Mouse (Mus musculus): ENCODE measurements around the gene Kcnh2. TPM values are rescaled to one million over a fixed set of nuclear protein-coding genes. Genes with fewer than 3 reads are reported as not detected.

Kcnh2 gene
- polyA plus RNA-seq, 1 experiment from 2014 or later, result 12.8 TPM

DNA sequence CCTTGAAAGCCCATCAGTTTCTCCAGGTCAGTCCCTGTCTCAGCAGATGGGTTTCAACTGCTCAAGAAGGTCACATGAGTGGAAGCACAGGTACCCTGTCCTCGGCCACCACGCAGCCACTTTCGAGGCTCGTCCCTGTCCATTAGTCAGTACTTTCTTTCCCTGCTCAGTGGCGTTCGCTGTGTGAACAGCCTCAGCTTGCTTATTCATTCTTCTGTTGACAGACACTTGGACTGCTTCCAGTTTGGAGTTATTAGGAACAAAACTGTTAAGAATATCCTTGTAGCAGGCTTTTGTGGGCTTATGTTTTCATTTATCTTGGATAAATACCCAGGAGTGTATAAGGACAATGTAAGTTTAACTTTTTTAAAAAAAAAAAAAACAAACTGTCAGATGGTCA, 22.8 kb upstream of the Kcnh2 start:
- WGBS, result 55% methylated on average over 6 of the region's 6 CpGs
- no peak for ATAC-seq (ENCODE audit: low FRiP score)
- Histone ChIP-seq H3K36me3 (no peaks in the 10 kb centered on the region), H3K27ac (no peak overlapping the region), H3K4me1 (replicated peaks) (peaks cover 4% of the 10 kb centered on the region; the same call in 1 of the 2 replicates), H3K9ac (no peak overlapping the region), H3K4me2 (no peak overlapping the region), H3K9me3 (no peaks in the 10 kb centered on the region), H3K4me3 (no peak overlapping the region), H3K27me3 (no peaks in the 10 kb centered on the region)

DNA sequence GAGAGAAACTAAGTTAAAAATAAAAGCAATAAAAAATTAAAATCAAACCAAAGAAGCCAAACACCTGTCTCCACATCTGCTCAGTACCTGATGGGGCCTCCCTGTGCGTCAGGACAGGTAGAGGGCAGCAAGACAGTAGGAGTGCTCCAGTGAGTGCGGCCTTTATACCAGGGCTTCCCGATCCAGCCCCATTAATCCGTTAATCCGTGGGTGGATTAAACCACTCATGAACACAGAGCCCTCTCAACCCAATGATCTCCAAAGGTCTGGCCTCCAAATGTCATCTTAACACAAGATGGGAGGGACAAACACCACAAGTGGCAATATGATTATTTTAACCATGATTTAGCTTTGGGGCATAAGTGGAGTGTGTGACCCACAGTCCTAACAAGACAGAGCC, 22.4 kb upstream of the Kcnh2 start:
- ATAC-seq (ENCODE audit: low FRiP score), result no peak
- WGBS, result 80% methylated on average over 5 of the region's 5 CpGs

DNA sequence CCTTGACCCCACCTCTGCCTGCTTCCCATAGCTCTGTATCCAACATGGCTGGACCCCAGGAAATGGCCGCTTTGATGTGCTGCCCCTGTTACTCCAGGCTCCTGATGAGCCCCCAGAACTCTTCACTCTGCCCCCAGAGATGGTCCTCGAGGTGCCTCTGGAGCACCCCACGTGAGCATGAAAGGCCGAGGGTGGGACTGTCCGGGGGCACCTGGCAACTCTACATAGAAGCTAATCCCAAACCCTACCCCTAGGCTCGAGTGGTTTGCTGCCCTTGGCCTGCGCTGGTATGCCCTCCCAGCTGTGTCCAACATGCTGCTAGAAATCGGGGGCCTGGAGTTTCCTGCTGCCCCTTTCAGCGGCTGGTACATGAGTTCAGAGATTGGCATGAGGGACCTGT, 18.4 kb upstream of the Kcnh2 start:
- no peak overlapping the region for H3K4me3 ChIP-seq
- no peaks in the 10 kb centered on the region for H3K36me3 ChIP-seq
- H3K4me2 ChIP-seq, result no peak overlapping the region
- peaks cover 4% of the 10 kb centered on the region; the same call in 1 of the 2 replicates for H3K4me1 ChIP-seq (replicated peaks)
- no peak for ATAC-seq (ENCODE audit: low FRiP score)
- 80% methylated on average over 9 of the region's 9 CpGs for WGBS
- H3K9ac ChIP-seq, result no peak overlapping the region
- H3K9me3 ChIP-seq, result no peaks in the 10 kb centered on the region
- H3K27me3 ChIP-seq, result no peaks in the 10 kb centered on the region
- H3K27ac ChIP-seq, result no peak overlapping the region

More for the DNA sequence above, 22.4 kb upstream of the Kcnh2 start:
- Histone ChIP-seq H3K27me3 (no peaks in the 10 kb centered on the region), H3K27ac (no peak overlapping the region), H3K4me1 (replicated peaks) (peaks cover 4% of the 10 kb centered on the region; the same call in 1 of the 2 replicates), H3K36me3 (no peaks in the 10 kb centered on the region), H3K9ac (no peak overlapping the region), H3K9me3 (no peaks in the 10 kb centered on the region), H3K4me2 (no peak overlapping the region), H3K4me3 (no peak overlapping the region)

DNA sequence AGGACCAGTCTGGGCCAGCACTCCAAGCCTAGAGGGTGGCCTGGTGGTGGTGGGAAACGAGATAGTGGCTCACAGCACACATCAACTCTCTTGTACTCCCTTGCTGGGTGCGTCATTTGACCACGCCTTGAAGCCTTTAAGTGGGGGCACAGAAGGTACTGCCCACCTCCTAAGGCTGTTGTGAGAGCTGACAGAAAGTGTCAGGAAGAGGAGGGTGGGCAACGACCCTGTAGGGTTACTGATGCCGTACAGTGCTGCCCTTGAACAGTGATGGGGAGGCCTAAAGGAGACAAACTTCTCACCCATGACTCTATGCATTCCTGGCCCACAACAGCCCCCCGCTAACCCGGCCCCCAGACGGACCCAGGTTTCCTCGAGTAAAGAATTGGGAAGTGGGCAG, 15.0 kb upstream of the Kcnh2 start:
- Histone ChIP-seq H3K9me3 (no peaks in the 10 kb centered on the region), H3K4me2 (no peak overlapping the region), H3K9ac (no peak overlapping the region), H3K4me3 (no peak overlapping the region), H3K27me3 (no peaks in the 10 kb centered on the region), H3K27ac (no peak overlapping the region), H3K4me1 (replicated peaks) (no peaks in the 10 kb centered on the region; the same call in 1 of the 2 replicates), H3K36me3 (no peaks in the 10 kb centered on the region)
- 86% methylated on average over 9 of the region's 9 CpGs for WGBS
- ATAC-seq (ENCODE audit: low FRiP score), result no peak

DNA sequence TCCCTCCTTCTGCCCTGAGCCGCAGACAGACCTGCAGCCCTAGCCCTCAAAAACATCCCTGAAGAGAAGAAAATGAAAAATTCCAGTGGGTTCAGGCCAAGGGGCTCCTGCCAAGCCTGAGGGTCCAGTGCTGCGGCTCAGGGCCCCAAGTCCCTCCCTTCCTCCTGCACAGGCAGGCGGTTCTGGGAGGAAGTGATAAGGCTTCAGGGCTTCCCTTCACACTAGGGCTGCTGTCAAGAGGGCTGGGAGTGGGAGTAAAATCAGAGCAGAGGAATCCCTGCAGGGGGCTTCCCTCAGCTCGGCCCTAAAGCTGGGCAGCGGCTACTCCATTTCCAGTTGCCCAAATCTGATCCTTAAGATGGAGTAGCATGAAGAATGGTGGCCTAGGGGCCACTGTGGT, 14.1 kb upstream of the Kcnh2 start:
- peak overlapping the region; percentile 7; the same call in 1 of the 2 replicates for H3K4me3 ChIP-seq
- no peak overlapping the region for H3K4me2 ChIP-seq
- WGBS, result 65% methylated on average over 5 of the region's 5 CpGs
- peaks cover 2% of the 10 kb centered on the region; the same call in 1 of the 2 replicates for H3K4me1 ChIP-seq (replicated peaks)
- H3K9ac ChIP-seq, result no peak overlapping the region; the same call in 1 of the 2 replicates
- no peaks in the 10 kb centered on the region for H3K27me3 ChIP-seq
- H3K9me3 ChIP-seq, result no peaks in the 10 kb centered on the region
- ATAC-seq (ENCODE audit: low FRiP score), result no peak
- no peak overlapping the region for H3K27ac ChIP-seq
- no peaks in the 10 kb centered on the region for H3K36me3 ChIP-seq

DNA sequence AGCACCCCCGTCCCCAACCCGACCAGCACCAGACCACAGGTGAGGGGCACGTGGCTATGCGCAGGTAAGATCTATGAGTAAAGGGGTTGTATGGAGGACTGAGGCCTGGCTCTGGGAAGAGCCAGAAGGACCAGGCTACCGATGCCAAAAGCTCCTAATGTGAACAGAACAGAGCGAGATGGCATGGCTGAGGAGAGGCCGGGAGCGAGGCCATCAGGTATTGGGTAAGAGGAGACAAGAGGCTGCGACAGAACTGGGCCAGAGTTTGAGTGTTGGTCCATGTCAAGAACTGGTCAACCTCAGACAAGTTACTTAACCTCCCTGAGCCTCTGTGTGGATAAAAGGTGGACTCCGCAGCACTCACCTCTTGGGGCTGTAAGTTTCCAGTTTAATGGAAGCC, 13.6 kb upstream of the Kcnh2 start:
- Histone ChIP-seq H3K36me3 (no peaks in the 10 kb centered on the region), H3K9ac (peak overlapping the region; percentile 43; the same call in 1 of the 2 replicates), H3K4me2 (no peak overlapping the region), H3K9me3 (no peaks in the 10 kb centered on the region), H3K4me1 (replicated peaks) (peaks cover 4% of the 10 kb centered on the region; the same call in 1 of the 2 replicates), H3K27me3 (no peaks in the 10 kb centered on the region), H3K4me3 (peak overlapping the region; percentile 7; the same call in 1 of the 2 replicates), H3K27ac (no peak overlapping the region)
- 82% methylated on average over 10 of the region's 10 CpGs for WGBS
- no peak for ATAC-seq (ENCODE audit: low FRiP score)

DNA sequence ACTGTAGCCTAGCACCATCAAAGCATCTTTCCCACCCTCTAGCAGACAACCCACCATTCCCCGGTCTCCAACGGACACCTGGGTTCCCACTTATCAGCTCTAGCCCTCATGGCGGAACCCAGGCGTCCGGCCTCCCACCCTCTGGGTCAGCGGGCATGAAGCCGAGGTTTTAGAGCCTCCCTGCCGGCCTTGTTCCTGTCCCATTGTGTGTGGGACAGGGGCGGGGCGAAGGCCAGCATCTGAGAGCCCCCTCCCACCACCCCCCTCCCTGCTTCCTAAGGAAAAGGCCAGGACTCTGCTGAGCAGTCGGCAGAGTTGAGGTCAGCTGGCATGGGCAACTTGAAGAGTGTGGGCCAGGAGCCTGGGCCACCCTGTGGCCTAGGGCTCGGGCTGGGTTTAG, 13.1 kb upstream of the Kcnh2 start, which contains the start of gene Nos3:
Gene Nos3, plus strand, starts transcription at position 303 of the 400 bp plus-strand sequence.
- Histone ChIP-seq H3K4me3 (peak within 1 kb of the TSS; percentile 7; the same call in 1 of the 2 replicates), H3K36me3 (no peaks in the 10 kb centered on the region)

DNA sequence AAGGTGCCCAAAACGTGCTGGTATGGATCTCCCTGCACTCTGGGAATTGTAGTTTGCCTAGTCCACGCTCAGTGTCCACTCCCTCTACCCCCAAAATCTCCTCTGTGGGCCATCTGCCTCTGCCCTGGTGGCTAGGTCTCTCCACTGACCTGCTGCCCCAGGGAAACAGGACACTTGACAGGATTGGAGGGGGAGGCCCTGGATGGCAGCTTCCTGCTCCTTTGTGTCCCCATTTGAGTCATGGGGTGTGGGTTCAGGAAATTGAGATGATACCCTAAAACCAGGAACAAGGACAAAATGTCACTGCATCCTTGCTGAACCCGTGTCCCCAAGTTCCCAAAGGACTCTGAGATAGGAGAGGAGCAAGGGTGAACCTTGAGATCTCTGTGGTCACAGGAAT, 12.7 kb upstream of the Kcnh2 start:
- H3K9ac ChIP-seq, result no peak overlapping the region
- peaks cover 4% of the 10 kb centered on the region; the same call in 1 of the 2 replicates for H3K4me1 ChIP-seq (replicated peaks)
- H3K27ac ChIP-seq, result no peak overlapping the region
- 67% methylated on average over 3 of the region's 3 CpGs for WGBS
- H3K4me3 ChIP-seq, result no peak overlapping the region
- H3K9me3 ChIP-seq, result no peaks in the 10 kb centered on the region
- no peak overlapping the region for H3K4me2 ChIP-seq
- no peaks in the 10 kb centered on the region for H3K36me3 ChIP-seq
- no peak for ATAC-seq (ENCODE audit: low FRiP score)
- H3K27me3 ChIP-seq, result no peaks in the 10 kb centered on the region

More for the DNA sequence above, 13.1 kb upstream of the Kcnh2 start, which contains the start of gene Nos3:
- 31% methylated on average over 12 of the region's 12 CpGs for WGBS
- Histone ChIP-seq H3K9me3 (no peaks in the 10 kb centered on the region), H3K27me3 (no peaks in the 10 kb centered on the region), H3K9ac (peak within 1 kb of the TSS; percentile 43; the same call in 1 of the 2 replicates), H3K27ac (no peak within 1 kb of the TSS), H3K4me2 (no peak within 1 kb of the TSS), H3K4me1 (replicated peaks) (peaks cover 4% of the 10 kb centered on the region; the same call in 1 of the 2 replicates)
- ATAC-seq (ENCODE audit: low FRiP score), result no peak

DNA sequence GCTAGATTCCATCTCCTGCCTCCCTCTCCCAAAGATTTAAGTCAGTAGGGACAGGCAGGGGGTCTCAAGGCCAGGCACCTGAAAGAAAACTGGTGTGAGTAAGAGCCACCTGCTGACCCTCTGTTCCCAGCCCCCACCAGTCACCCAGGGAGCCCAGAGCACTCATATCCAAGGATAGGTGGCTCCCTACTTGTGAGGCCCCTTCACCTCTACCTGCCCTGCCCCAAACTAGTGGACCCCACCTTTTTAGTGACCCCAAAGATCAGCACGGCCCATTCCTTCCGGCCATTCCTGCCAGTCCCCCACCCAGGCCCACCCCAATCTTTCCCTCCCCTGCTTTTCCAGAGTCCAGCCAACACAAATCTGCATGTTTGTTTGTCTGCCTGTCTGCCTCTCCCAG, 12.1 kb upstream of the Kcnh2 start:
- Histone ChIP-seq H3K9ac (no peak overlapping the region), H3K4me2 (no peak overlapping the region), H3K4me3 (no peak overlapping the region), H3K27ac (no peak overlapping the region), H3K4me1 (replicated peaks) (peaks cover 4% of the 10 kb centered on the region; the same call in 1 of the 2 replicates), H3K27me3 (no peaks in the 10 kb centered on the region), H3K9me3 (no peaks in the 10 kb centered on the region), H3K36me3 (no peaks in the 10 kb centered on the region)
- no peak for ATAC-seq (ENCODE audit: low FRiP score)
- 88% methylated on average over 2 of the region's 2 CpGs for WGBS

DNA sequence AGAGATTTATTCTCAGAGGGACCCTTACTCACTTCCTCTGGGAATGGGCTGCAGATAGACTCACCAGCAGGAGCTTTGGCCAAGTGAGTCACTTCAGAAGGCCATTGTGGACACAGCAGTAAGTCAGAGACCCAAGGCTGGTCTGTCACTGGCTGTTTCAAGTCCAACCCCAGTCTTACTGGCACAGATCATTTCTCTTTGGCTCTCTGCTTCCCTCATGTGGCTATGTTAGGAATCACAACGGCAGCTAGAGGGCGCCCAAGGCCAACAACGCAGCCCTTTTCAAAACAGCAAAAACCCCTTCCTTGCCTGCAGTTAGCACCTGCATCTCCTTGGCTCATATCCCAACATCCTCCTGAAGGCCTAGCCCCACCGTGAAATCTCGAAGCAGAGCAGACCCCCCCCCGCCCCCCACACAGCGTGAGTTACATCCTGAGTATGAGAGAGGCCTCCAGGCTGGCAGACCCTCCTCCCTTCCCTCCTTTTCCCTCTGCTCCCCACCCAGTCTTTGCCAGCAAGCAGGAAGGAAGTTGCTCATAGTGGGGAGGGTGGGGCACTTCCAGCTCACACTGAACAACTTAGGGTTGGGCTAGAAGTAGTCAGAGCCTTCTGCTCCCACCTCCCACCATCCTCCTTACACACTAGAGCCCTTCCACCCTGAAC, 9.5 kb upstream of the Kcnh2 start:
- Histone ChIP-seq H3K4me1 (replicated peaks) (peaks cover 4% of the 10 kb centered on the region; the same call in 1 of the 2 replicates), H3K9ac (no peak overlapping the region), H3K4me2 (no peak overlapping the region), H3K9me3 (no peaks in the 10 kb centered on the region), H3K4me3 (no peak overlapping the region), H3K36me3 (no peaks in the 10 kb centered on the region), H3K27me3 (no peaks in the 10 kb centered on the region), H3K27ac (0 out of 2 replicates have a peak overlapping the region, but pooled peaks have one; percentile 12)
- peak; percentile 78 for ATAC-seq (ENCODE audit: low FRiP score)
- WGBS, result 0% methylated on average over 7 of the region's 7 CpGs

DNA sequence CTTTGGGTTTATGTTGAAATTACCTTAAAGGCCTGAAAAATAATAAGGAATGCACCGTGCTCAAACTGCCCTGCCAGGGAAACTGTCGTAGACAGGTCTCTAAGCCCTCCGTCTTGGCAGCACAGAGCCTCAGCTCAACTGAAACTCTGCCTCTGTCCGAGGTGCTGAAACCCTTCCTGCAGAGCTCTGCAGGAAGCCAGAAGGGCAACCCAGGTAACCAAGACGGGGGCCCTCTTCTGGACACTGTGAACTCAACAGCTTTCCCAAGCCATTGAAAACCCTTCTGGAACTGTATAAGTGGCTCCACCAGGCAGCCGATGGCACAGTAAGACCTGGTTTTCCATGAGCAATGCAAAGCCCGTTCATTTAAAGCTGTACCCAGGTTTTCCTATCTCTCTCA, 6.1 kb upstream of the Kcnh2 start:
- H3K9ac ChIP-seq, result no peak overlapping the region
- no peak overlapping the region for H3K27ac ChIP-seq
- ATAC-seq (ENCODE audit: low FRiP score), result no peak
- no peak overlapping the region for H3K4me2 ChIP-seq
- no peak overlapping the region for H3K4me3 ChIP-seq
- H3K9me3 ChIP-seq, result no peaks in the 10 kb centered on the region
- H3K36me3 ChIP-seq, result no peaks in the 10 kb centered on the region
- H3K4me1 ChIP-seq (replicated peaks), result peaks cover 22% of the 10 kb centered on the region
- H3K27me3 ChIP-seq, result 0 out of 2 replicates have a peak, but pooled peaks cover 4% of the 10 kb centered on the region
- 16% methylated on average over 7 of the region's 7 CpGs for WGBS

DNA sequence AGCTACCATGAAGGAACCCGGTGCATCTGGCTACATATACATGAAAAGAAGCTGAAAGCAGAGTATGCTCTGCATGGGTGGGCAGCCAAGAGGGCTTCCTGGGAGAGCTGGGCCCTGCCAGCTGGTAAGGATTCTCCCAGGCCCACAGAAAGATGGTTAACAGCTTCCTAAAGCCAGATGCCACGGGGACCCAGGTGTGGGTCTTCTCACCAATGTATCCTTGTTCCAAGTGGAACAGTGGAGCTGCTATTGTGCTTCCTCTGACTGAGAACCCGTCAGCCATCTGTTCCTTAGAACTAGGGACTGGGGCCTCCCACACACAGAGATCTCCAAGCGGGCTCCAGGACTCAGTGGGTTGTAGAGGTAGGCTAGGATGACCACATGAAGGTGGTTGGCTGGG, 5.4 kb upstream of the Kcnh2 start:
- Histone ChIP-seq H3K9ac (no peak overlapping the region), H3K36me3 (no peaks in the 10 kb centered on the region)
- no peak for ATAC-seq (ENCODE audit: low FRiP score)

DNA sequence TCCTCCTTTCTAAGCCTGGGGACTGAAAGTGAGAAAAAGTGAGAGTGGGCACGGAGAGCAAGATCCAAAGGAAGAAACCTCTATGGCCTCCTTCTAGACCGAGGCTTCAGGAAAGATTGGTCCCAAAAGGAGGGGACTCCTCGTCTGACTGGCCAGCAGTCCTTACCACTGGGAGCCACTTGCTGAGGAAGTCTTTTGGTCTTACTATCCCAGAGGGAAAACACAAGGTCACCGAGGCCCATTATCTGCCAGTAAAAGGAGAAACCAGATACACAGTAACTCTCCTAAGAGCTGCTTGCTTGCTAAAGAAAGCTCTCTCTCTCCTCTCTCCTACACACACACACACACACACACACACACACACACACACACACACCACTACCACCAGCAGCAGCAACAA, 1.9 kb upstream of the Kcnh2 start:
- no peak overlapping the region for H3K4me2 ChIP-seq
- no peak for ATAC-seq (ENCODE audit: low FRiP score)
- H3K9me3 ChIP-seq, result no peaks in the 10 kb centered on the region
- peak overlapping the region; percentile 94 for H3K9ac ChIP-seq
- H3K36me3 ChIP-seq, result no peaks in the 10 kb centered on the region
- H3K27me3 ChIP-seq, result peaks cover 20% of the 10 kb centered on the region
- H3K4me3 ChIP-seq, result no peak overlapping the region
- H3K4me1 ChIP-seq (replicated peaks), result peaks cover 56% of the 10 kb centered on the region
- H3K27ac ChIP-seq, result peak overlapping the region; percentile 98
- 22% methylated on average over 4 of the region's 4 CpGs for WGBS

More for the DNA sequence above, 5.4 kb upstream of the Kcnh2 start:
- Histone ChIP-seq H3K4me1 (replicated peaks) (peaks cover 29% of the 10 kb centered on the region), H3K27ac (no peak overlapping the region), H3K4me2 (no peak overlapping the region), H3K27me3 (0 out of 2 replicates have a peak, but pooled peaks cover 4% of the 10 kb centered on the region), H3K4me3 (no peak overlapping the region), H3K9me3 (no peaks in the 10 kb centered on the region)
- WGBS, result 43% methylated on average over 4 of the region's 4 CpGs
